ENCODE assay signal across 8 mouse cellular contexts in genomic region chr3:78958781-78959180, GRCm38 (mm10).
DNase-seq lines count a peak whose midpoint lies in the region; ATAC-seq and TF ChIP-seq lines count a peak whose summit lies in the region.

No protein-coding gene starts in this region.

- no peak overlapping the region for H3ac ChIP-seq in C2C12 (ENCODE audit: control insufficient read depth, insufficient read length, low read depth)

- H3K36me3 ChIP-seq in C2C12 (ENCODE audit: control insufficient read depth, insufficient read depth): no peaks in the 10 kb centered on the region
- no peaks in the 10 kb centered on the region for H3K36me3 ChIP-seq in midbrain, embryonic 14.5 days (ENCODE audit: control insufficient read depth, insufficient read depth, low read length)

- H3K27ac ChIP-seq in midbrain, embryonic 14.5 days (replicated peaks; ENCODE audit: low read depth, low read length): no peak overlapping the region

- DNase-seq in gastrocnemius, adult 18-20 months (ENCODE audit: low spot score): peak; percentile 18
- DNase-seq in gastrocnemius, postnatal 14 days: no peak
- peak; percentile 28 for DNase-seq in brain, embryonic 18.5 days (ENCODE audit: low read depth, low spot score)
- peak; percentile 46 for DNase-seq in kidney, postnatal 14 days
- peak; percentile 87 for DNase-seq in midbrain, embryonic 14.5 days
- DNase-seq in ovary, postnatal 36 days (ENCODE audit: low spot score): no peak

- H3K4me1 ChIP-seq in midbrain, embryonic 14.5 days (ENCODE audit: control insufficient read depth, insufficient read depth, low read length): no peaks in the 10 kb centered on the region

- intact Hi-C loops in gastrocnemius, postnatal 14 days (cut with DNase I; ENCODE audit: low total_unique reads): no loop called here

- no peaks in the 10 kb centered on the region for H3K79me3 ChIP-seq in C2C12 (ENCODE audit: low read depth)

- H3K27me3 ChIP-seq in C2C12 (ENCODE audit: control insufficient read depth, insufficient read depth, insufficient read length): peaks cover 4% of the 10 kb centered on the region
- no peaks in the 10 kb centered on the region for H3K27me3 ChIP-seq in midbrain, embryonic 14.5 days (ENCODE audit: control insufficient read depth, insufficient read depth, low read length)

- H3K4me3 ChIP-seq in C2C12 (ENCODE audit: insufficient read depth, poor library complexity, severe bottlenecking): no peak overlapping the region
- no peak overlapping the region for H3K4me3 ChIP-seq in midbrain, embryonic 14.5 days (replicated peaks; ENCODE audit: low read depth, low read length)

- no peak overlapping the region for H3K4me2 ChIP-seq in midbrain, embryonic 14.5 days (ENCODE audit: low read length)

- peak; percentile 89 for ATAC-seq in granulocyte monocyte progenitor cell, adult 5-6 weeks (replicated peaks; ENCODE audit: poor library complexity, severe bottlenecking)
- ATAC-seq in midbrain, embryonic 14.5 days (ENCODE audit: low FRiP score, low TSS enrichment): peak; percentile 43; the same call in 1 of the 2 replicates

- no peaks in the 10 kb centered on the region for H3K79me2 ChIP-seq in C2C12 (ENCODE audit: control insufficient read depth, insufficient read depth)

- TF ChIP-seq CTCF in C2C12 (IDR thresholded peaks at IDR 0.05; ENCODE audit: control insufficient read depth, insufficient read depth, insufficient read length): peak; percentile 45

- no peak overlapping the region for H3K9ac ChIP-seq in midbrain, embryonic 14.5 days (replicated peaks; ENCODE audit: low read length)

- WGBS in midbrain, embryonic 14.5 days: 37% methylated on average over 1 of the region's 1 CpGs

- no peaks in the 10 kb centered on the region for H3K9me3 ChIP-seq in midbrain, embryonic 14.5 days (ENCODE audit: control insufficient read depth, low read length)

TF ChIP-seq in C2C12, 6 proteins besides CTCF, POLR2A, EP300 and RAD21:
- TF ChIP-seq MYOG (IDR thresholded peaks at IDR 0.05; ENCODE audit: control insufficient read depth, extremely low read depth, insufficient read length) (no peak), CEBPB (IDR thresholded peaks at IDR 0.05; ENCODE audit: low read depth) (no peak), MAX (IDR thresholded peaks at IDR 0.05) (no peak), USF1 (IDR thresholded peaks at IDR 0.05; ENCODE audit: low read depth) (no peak), FOSL1 (IDR thresholded peaks at IDR 0.05; ENCODE audit: insufficient read depth, low read length, poor library complexity, severe bottlenecking) (no peak), MYOD1 (IDR thresholded peaks at IDR 0.05; ENCODE audit: control insufficient read depth, insufficient read length, low read depth) (no peak)

Comparison
In these comparisons a context has a peak if more than half of its experiments do, and no peak if none do; other contexts are left out.
1. DNase-seq: peak in gastrocnemius, adult 18-20 months (single experiment), brain, embryonic 18.5 days (single experiment), kidney, postnatal 14 days (single experiment) and midbrain, embryonic 14.5 days (single experiment); none in gastrocnemius, postnatal 14 days (single experiment) and ovary, postnatal 36 days (single experiment).